Mouse (Mus musculus): Measurements from ENCODE around the gene Fastk.
A peak's percentile ranks its signal among the peaks of the same experiment; 100 is the strongest.

DNA sequence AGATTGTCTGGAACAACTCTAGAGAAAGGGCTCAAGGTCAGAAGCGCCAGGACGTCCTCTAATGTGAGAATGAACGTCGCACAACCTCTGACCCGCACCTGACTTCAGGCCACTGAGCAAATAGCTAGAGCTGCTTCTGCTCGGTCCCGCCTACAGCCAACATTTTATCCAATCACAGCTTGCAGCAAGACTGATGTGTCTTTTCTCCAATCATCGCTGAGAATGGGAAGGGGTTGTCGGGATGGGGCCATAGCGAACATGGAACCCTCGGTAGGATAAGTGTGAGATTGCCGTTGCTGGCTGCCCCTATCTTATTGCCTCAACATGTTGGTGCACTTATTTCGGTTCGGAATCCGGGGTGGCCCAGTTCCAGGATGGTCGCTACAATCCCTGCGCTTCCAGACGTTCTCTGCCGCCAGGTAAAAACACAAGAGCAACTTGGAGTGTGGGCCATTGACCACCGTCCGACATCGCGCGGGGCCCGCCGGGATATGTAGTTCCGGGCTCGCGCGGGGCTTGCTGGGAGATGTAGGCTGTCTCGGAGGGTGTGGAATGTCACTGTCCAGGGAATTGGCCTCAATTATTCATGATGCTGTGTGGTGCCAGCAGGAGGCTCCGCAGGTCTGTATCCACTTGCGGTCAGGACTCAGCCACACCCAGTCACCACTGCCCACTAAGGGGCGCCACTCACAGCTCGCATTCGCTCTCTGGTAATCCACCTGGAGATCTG is 50.8 kb downstream of the Fastk start:
- peak; percentile 41 for TF ChIP-seq POLR2A (IDR thresholded peaks at IDR 0.05; ENCODE audit: insufficient read length, low read depth)
- no peak for TF ChIP-seq MAX (IDR thresholded peaks at IDR 0.05; ENCODE audit: low read depth)
- no peak for TF ChIP-seq E2F4 (IDR thresholded peaks at IDR 0.05; ENCODE audit: insufficient read depth)
- TF ChIP-seq SRF (IDR thresholded peaks at IDR 0.05; ENCODE audit: control insufficient read depth, insufficient read length, low read depth): peak; percentile 36
- peak; percentile 21 for TF ChIP-seq USF1 (IDR thresholded peaks at IDR 0.05; ENCODE audit: low read depth)
- TF ChIP-seq POLR2AphosphoS2 (IDR thresholded peaks at IDR 0.05; ENCODE audit: insufficient read length, low read depth): peak; percentile 20
- no peak for TF ChIP-seq TCF12 (IDR thresholded peaks at IDR 0.05; ENCODE audit: insufficient read depth, poor library complexity, severe bottlenecking)
- TF ChIP-seq TCF3 (IDR thresholded peaks at IDR 0.05; ENCODE audit: insufficient read length, low read depth): no peak
- no peak for TF ChIP-seq CEBPB (IDR thresholded peaks at IDR 0.05; ENCODE audit: insufficient read depth, poor library complexity, severe bottlenecking)
- peak in 1 of 3 experiments; percentile 51 for TF ChIP-seq MYOD1 (IDR thresholded peaks at IDR 0.05; ENCODE audit: control insufficient read depth in 1 of 3, insufficient read length in 2 of 3, low read depth in 2 of 3)
- TF ChIP-seq REST (IDR thresholded peaks at IDR 0.05; ENCODE audit: insufficient read depth, insufficient read length): no peak

Measured in myocyte (in vitro differentiated cells).